Mouse (Mus musculus): ENCODE data around the gene Arpc5l. TPM values are rescaled to one million over a fixed set of nuclear protein-coding genes. Genes with fewer than 3 reads are reported as not detected.
A peak's percentile ranks its signal among the peaks of the same experiment; 100 is the strongest.

The Arpc5l gene
- polyA plus RNA-seq, 1 experiment from 2014 or later: 135 TPM

DNA sequence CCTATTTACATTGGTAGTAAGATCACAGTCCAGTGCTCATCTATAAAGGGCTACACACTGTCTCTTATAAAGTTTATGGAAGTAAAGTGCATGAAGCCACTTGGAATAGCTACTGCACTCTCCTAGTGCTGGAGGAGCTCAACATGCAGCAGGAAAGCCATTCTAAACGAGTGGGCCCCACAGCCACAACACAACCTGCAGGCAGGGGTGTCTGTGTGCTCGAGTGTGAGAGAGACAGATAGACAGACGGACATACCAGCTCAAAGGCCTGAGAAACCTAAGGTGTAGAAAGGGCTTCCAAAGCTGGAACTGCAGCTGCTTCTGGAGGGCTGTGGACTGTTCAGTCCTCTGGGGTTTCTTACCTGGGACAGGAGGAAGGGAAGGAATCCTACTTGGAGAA, 11.4 kb downstream of the Arpc5l start:
- no peaks in the 10 kb centered on the region for H3K9me3 ChIP-seq
- H3K4me3 ChIP-seq: no peak overlapping the region
- peaks cover 90% of the 10 kb centered on the region for H3K36me3 ChIP-seq
- no peak for ATAC-seq (ENCODE audit: low FRiP score)
- no peak overlapping the region for H3K9ac ChIP-seq
- no peak overlapping the region for H3K4me2 ChIP-seq
- H3K27me3 ChIP-seq: no peaks in the 10 kb centered on the region
- no peak overlapping the region for H3K27ac ChIP-seq
- H3K4me1 ChIP-seq (replicated peaks): 0 out of 2 replicates have a peak, but pooled peaks cover 2% of the 10 kb centered on the region
- 83% methylated on average over 3 of the region's 3 CpGs for WGBS

DNA sequence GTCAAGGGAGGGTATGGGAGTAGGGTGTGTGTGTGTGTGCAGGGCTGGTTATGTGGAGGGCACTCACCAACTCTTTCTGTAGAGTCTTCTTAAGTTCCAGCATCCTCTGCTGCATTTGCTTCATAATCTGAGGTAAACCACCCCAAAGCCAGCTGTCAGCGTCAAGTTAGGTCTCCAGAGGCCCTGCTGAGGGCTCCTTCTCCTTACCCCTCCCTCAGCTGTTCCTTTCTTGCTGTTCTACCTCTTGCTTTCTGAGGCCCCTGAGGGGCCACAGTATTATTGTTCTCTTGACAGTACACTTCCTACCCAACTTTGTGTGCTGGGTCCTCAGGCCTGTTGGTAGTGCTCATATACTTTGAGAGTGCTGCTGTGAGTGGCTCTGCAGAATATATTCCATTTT, 14.9 kb downstream of the Arpc5l start:
- H3K36me3 ChIP-seq: peaks cover 92% of the 10 kb centered on the region
- H3K9ac ChIP-seq: no peak overlapping the region
- no peak overlapping the region for H3K4me3 ChIP-seq
- no peaks in the 10 kb centered on the region for H3K27me3 ChIP-seq
- ATAC-seq (ENCODE audit: low FRiP score): no peak
- no peaks in the 10 kb centered on the region for H3K9me3 ChIP-seq
- H3K4me2 ChIP-seq: no peak overlapping the region
- 94% methylated on average over 1 of the region's 1 CpGs for WGBS
- H3K27ac ChIP-seq: no peak overlapping the region
- H3K4me1 ChIP-seq (replicated peaks): no peaks in the 10 kb centered on the region

- Histone ChIP-seq H3K4me2 (no peak overlapping the region), H3K36me3 (peaks cover 87% of the 10 kb centered on the region), H3K9me3 (no peaks in the 10 kb centered on the region), H3K4me1 (replicated peaks) (no peaks in the 10 kb centered on the region), H3K27me3 (no peaks in the 10 kb centered on the region), H3K9ac (no peak overlapping the region), H3K4me3 (no peak overlapping the region), H3K27ac (no peak overlapping the region)
- 85% methylated on average over 1 of the region's 1 CpGs for WGBS
- ATAC-seq (ENCODE audit: low FRiP score): no peak
These were observed 26.5 kb downstream of the Arpc5l start for GRCm38 (mm10) chr2:39031611-39032010.

DNA sequence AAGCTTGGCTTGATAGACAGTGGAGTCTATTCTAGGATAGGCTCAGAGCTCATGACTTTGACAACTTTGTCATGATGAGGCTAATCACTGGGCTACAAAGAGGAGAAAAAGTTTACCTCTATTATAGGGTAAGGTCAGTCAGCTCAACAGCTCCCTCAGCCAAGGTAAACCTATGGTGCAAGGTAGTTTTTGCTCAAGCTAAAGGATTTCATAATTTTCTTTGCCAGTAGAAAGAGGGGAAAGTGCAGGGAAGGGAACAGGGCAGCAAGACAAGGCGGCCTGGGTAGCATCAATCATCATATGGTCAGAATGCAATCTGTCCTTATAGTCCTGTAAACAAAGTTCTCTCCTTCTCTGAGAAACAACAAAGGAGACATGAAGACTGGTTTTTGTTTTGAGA, 35.1 kb downstream of the Arpc5l start:
- Histone ChIP-seq H3K9ac (no peak overlapping the region), H3K4me2 (no peak overlapping the region), H3K36me3 (peaks cover 80% of the 10 kb centered on the region), H3K4me3 (no peak overlapping the region), H3K9me3 (no peaks in the 10 kb centered on the region), H3K4me1 (replicated peaks) (no peaks in the 10 kb centered on the region), H3K27ac (no peak overlapping the region), H3K27me3 (no peaks in the 10 kb centered on the region)
- 100% methylated on average over 1 of the region's 1 CpGs for WGBS
- no peak for ATAC-seq (ENCODE audit: low FRiP score)

- H3K4me3 ChIP-seq: no peak overlapping the region
- peaks cover 76% of the 10 kb centered on the region for H3K36me3 ChIP-seq
- 91% methylated on average over 1 of the region's 1 CpGs for WGBS
- H3K9ac ChIP-seq: no peak overlapping the region
- H3K27me3 ChIP-seq: no peaks in the 10 kb centered on the region
- H3K4me2 ChIP-seq: no peak overlapping the region
- H3K27ac ChIP-seq: no peak overlapping the region
- H3K9me3 ChIP-seq: no peaks in the 10 kb centered on the region
- H3K4me1 ChIP-seq (replicated peaks): no peaks in the 10 kb centered on the region
- no peak for ATAC-seq (ENCODE audit: low FRiP score)
These were observed 43.4 kb downstream of the Arpc5l start for GRCm38 (mm10) chr2:39048515-39048914.

DNA sequence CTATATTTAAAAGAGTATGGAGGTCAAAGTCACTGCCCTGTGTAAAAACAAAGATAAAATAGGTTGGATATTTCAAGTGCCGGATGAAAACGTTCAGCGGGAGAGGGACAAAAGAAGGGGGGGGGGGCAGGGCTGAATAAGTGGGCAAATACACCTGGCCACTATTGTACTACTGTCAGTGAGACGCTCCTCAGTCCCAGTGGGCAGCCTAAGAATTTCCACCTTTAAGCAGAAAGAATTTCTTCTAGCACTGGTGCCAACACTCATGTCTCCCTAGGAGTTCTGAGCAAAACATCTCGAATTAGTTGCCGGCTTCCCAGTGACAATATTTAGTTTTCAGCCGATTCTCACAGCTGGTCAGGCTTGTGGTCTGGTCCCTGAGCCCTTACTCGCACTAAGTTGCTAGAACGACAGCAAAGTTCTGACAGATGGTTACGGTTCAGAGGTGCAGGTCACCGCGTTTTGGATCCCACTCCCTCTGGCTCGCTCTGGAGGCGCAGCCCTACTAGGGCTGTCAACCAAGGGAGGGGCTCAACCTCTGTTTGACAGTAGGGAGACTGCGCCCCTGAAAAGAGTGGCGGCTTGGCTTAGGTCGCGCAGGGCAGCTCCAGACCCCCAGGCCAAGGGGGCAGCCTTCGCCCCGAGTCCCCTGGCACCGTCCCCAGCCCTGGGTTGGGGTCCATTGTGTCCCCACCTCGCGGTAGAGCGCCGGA, 59.7 kb downstream of the Arpc5l start:
- H3K4me3 ChIP-seq: peak overlapping the region; percentile 94
- peak overlapping the region; percentile 97 for H3K9ac ChIP-seq
- H3K9me3 ChIP-seq: no peaks in the 10 kb centered on the region
- H3K27ac ChIP-seq: peak overlapping the region; percentile 90
- H3K4me1 ChIP-seq (replicated peaks): peaks cover 11% of the 10 kb centered on the region
- no peaks in the 10 kb centered on the region for H3K27me3 ChIP-seq
- peak; percentile 91 for ATAC-seq (ENCODE audit: low FRiP score)
- peak overlapping the region; percentile 88 for H3K4me2 ChIP-seq
- peaks cover 32% of the 10 kb centered on the region for H3K36me3 ChIP-seq
- WGBS: 9% methylated on average over 21 of the region's 25 CpGs

Other genes starting within 250 kb of the Arpc5l start
- 2.4 and 3.1 TPM in 2 replicates for gene Nr6a1, start 77.7 kb upstream of the Arpc5l start, polyA plus RNA-seq (2015; fragmentation: Nextera tagmentation; extraction: Ambion mirVana)
- gene Olfml2a, start 73.4 kb upstream of the Arpc5l start, polyA plus RNA-seq (2015; fragmentation: Nextera tagmentation; extraction: Ambion mirVana): 5.0 and 5.4 TPM in 2 replicates
- gene Wdr38, start 7.9 kb upstream of the Arpc5l start, polyA plus RNA-seq (2015; fragmentation: Nextera tagmentation; extraction: Ambion mirVana): 1.8 and 1.9 TPM in 2 replicates
- gene Rpl35, start 276 bp downstream of the Arpc5l start, polyA plus RNA-seq (2015; fragmentation: Nextera tagmentation; extraction: Ambion mirVana): 721 and 760 TPM in 2 replicates
- gene Golga1, start 60.2 kb downstream of the Arpc5l start, polyA plus RNA-seq (2015; fragmentation: Nextera tagmentation; extraction: Ambion mirVana): 35.4 and 35.5 TPM in 2 replicates
- 19.0 and 21.4 TPM in 2 replicates for gene Scai, start 185.4 kb downstream of the Arpc5l start, polyA plus RNA-seq (2015; fragmentation: Nextera tagmentation; extraction: Ambion mirVana)
- 76.6 and 81.6 TPM in 2 replicates for gene Ppp6c, start 221.1 kb downstream of the Arpc5l start, polyA plus RNA-seq (2015; fragmentation: Nextera tagmentation; extraction: Ambion mirVana)

All from hindbrain, embryonic 13.5 days (tissue).